Mouse (Mus musculus) erythroblast, embryonic 14.5 days (primary cell): ENCODE measurements around the gene Uba52. TPM values are rescaled to one million over a fixed set of nuclear protein-coding genes. Genes with fewer than 3 reads are reported as not detected.

Experiments used
- H3K27me3 ChIP-seq: 2 replicates; pipeline ENCODE4 v1.6.1; 2012; ENCODE audit warnings: inconsistent platforms; ENCODE audit not compliant: control insufficient read depth
- H3K36me3 ChIP-seq: 2 replicates; pipeline ENCODE4 v1.6.1; 2012; ENCODE audit warnings: mild to moderate bottlenecking, inconsistent platforms; ENCODE audit not compliant: control insufficient read depth
- H3K4me1 ChIP-seq: 2 replicates; pipeline ENCODE4 v1.6.1; 2012; ENCODE audit warnings: inconsistent platforms; ENCODE audit not compliant: control insufficient read depth
- H3K4me3 ChIP-seq: replicated peaks from 2 replicates; pipeline ENCODE3; 2012; ENCODE audit warnings: moderate library complexity, mild to moderate bottlenecking, inconsistent platforms
- H3K9me3 ChIP-seq: 2 replicates; pipeline ENCODE4 v1.6.1; 2012; ENCODE audit warnings: low read length, inconsistent platforms, mixed read lengths; ENCODE audit not compliant: control insufficient read depth
- GATA1 ChIP-seq: IDR thresholded peaks from 2 replicates; pipeline ENCODE4 v1.6.1; 2012; ENCODE audit warnings: low read length, inconsistent platforms, mixed read lengths
- TAL1 ChIP-seq: IDR thresholded peaks from 3 replicates; pipeline ENCODE4 v1.6.1; 2012; ENCODE audit warnings: low read length, inconsistent platforms, mixed read lengths
- polyA plus RNA-seq: library from polyadenylated mRNA; stranded (reverse); fragments of >175 nt; gene quantifications from 2 replicates; pipeline ENCODE4 v1.2.3, GENCODE M21; 2012

The Uba52 gene
- polyA plus RNA-seq, 1 experiment: 107 TPM

- Histone ChIP-seq H3K9me3 (no peaks in the 10 kb centered on the region), H3K27me3 (no peaks in the 10 kb centered on the region), H3K4me1 (peaks cover 70% of the 10 kb centered on the region), H3K4me3 (no peak overlapping the region), H3K36me3 (peaks cover 42% of the 10 kb centered on the region)
- TF ChIP-seq TAL1: no peak
- no peak for TF ChIP-seq GATA1
These were observed 37.2 kb upstream of the Uba52 start for GRCm38 (mm10) chr8:70547762-70548161.

- peaks cover 67% of the 10 kb centered on the region for H3K4me1 ChIP-seq
- H3K9me3 ChIP-seq: no peaks in the 10 kb centered on the region
- TF ChIP-seq TAL1 (no peak), GATA1 (no peak)
- peaks cover 47% of the 10 kb centered on the region for H3K36me3 ChIP-seq
- no peak overlapping the region for H3K4me3 ChIP-seq
- H3K27me3 ChIP-seq: no peaks in the 10 kb centered on the region
These were observed 35.8 kb upstream of the Uba52 start for GRCm38 (mm10) chr8:70546412-70546811.

- Histone ChIP-seq H3K36me3 (peaks cover 52% of the 10 kb centered on the region), H3K27me3 (no peaks in the 10 kb centered on the region), H3K4me3 (no peak overlapping the region), H3K9me3 (no peaks in the 10 kb centered on the region), H3K4me1 (peaks cover 80% of the 10 kb centered on the region)
- TF ChIP-seq GATA1: no peak
- no peak for TF ChIP-seq TAL1
These were observed 33.6 kb upstream of the Uba52 start for GRCm38 (mm10) chr8:70544200-70544687.

- Histone ChIP-seq H3K27me3 (no peaks in the 10 kb centered on the region), H3K4me3 (peak overlapping the region; percentile 93), H3K9me3 (no peaks in the 10 kb centered on the region), H3K36me3 (peaks cover 53% of the 10 kb centered on the region), H3K4me1 (peaks cover 73% of the 10 kb centered on the region)
- TF ChIP-seq TAL1: no peak
- no peak for TF ChIP-seq GATA1
These were observed 30.5 kb upstream of the Uba52 start for GRCm38 (mm10) chr8:70541081-70541480.

- H3K27me3 ChIP-seq: no peaks in the 10 kb centered on the region
These were observed 30.0 kb upstream of the Uba52 start for GRCm38 (mm10) chr8:70540507-70541071.

GRCm38 (mm10) chr8:70540013-70540506 lies 29.5 kb upstream of the Uba52 start:
- Histone ChIP-seq H3K4me3 (peak overlapping the region; percentile 93), H3K27me3 (no peaks in the 10 kb centered on the region), H3K9me3 (no peaks in the 10 kb centered on the region), H3K4me1 (peaks cover 65% of the 10 kb centered on the region), H3K36me3 (peaks cover 56% of the 10 kb centered on the region)
- TF ChIP-seq GATA1 (no peak), TAL1 (no peak)

More at GRCm38 (mm10) chr8:70540507-70541071, 30.0 kb upstream of the Uba52 start:
- H3K4me3 ChIP-seq: peak overlapping the region; percentile 93
- peaks cover 53% of the 10 kb centered on the region for H3K36me3 ChIP-seq
- H3K4me1 ChIP-seq: peaks cover 68% of the 10 kb centered on the region
- no peaks in the 10 kb centered on the region for H3K9me3 ChIP-seq
- no peak for TF ChIP-seq GATA1
- TF ChIP-seq TAL1: no peak

- peaks cover 64% of the 10 kb centered on the region for H3K4me1 ChIP-seq
- no peaks in the 10 kb centered on the region for H3K9me3 ChIP-seq
- H3K4me3 ChIP-seq: peak within 1 kb of the TSS; percentile 93
- H3K36me3 ChIP-seq: peaks cover 56% of the 10 kb centered on the region
- TF ChIP-seq TAL1 (no peak), GATA1 (no peak)
- H3K27me3 ChIP-seq: no peaks in the 10 kb centered on the region
These were observed 28.6 kb upstream of the Uba52 start, which contains the start of gene Ell for GRCm38 (mm10) chr8:70539077-70539813. Ell (plus strand) TSS chr8:70539457.

- H3K4me3 ChIP-seq: peak overlapping the region; percentile 93
- TF ChIP-seq TAL1 (no peak), GATA1 (no peak)
- H3K27me3 ChIP-seq: no peaks in the 10 kb centered on the region
- peaks cover 59% of the 10 kb centered on the region for H3K4me1 ChIP-seq
- H3K36me3 ChIP-seq: peaks cover 56% of the 10 kb centered on the region
- H3K9me3 ChIP-seq: no peaks in the 10 kb centered on the region
These were observed 28.1 kb upstream of the Uba52 start for GRCm38 (mm10) chr8:70538633-70539076.

GRCm38 (mm10) chr8:70538024-70538579 lies 27.5 kb upstream of the Uba52 start:
- H3K4me1 ChIP-seq: peaks cover 55% of the 10 kb centered on the region
- TF ChIP-seq TAL1: no peak
- H3K9me3 ChIP-seq: no peaks in the 10 kb centered on the region
- no peaks in the 10 kb centered on the region for H3K27me3 ChIP-seq
- peak overlapping the region; percentile 93 for H3K4me3 ChIP-seq
- peaks cover 57% of the 10 kb centered on the region for H3K36me3 ChIP-seq
